Mouse (Mus musculus) heart, adult 11 months (tissue): Measurements from ENCODE around the gene Nxpe5.

ENCODE experiments used
- DNase-seq: peaks from one replicate; pipeline ENCODE4 v3.0.0; 2022

Nxpe5 gene

DNA sequence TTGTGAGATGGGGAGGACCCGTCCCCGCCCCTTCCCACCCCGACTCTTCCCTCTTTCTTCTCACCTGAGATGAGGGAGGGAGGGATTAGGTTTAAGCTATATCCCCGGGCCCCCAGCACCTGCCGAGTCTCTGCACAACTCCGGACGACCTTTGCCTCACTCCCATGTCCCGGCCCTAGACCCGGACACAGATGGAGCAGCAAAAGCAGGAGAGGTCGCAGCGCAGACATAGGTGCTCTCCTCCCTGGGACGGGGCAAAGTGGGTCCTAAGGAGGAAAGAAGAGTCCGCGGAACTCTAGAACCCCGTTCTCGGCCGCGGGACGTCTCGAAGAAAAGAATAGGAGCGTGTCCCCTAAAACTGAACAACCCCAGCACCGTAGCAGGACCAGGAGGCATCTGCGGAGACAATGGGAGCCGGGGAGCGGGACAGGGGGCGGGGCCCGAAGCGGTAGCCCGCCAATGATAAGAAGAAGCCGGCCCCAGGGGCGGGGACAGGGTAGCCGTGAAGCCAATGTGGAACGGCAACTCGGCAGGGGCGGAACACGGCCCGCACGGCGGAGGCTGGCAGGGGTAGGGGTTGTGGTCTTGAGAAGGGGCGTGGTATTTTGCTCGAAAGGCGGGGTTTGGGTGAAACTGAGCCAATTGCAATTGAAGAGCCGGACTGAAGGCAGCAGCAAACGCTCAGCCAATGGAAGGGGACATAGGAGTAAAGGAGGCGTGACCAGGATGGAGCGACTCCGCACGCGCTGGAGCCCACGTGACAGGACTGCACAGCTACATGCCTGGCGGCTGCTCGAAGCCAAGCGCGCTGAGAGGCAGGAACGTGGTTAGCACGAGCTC lies 54.1 kb downstream of the Nxpe5 start, which contains the start of the genes Gm43720, Gpc2 and Stag3:
TSS of gene Gm43720 (minus strand) at position 374 of the 840 bp plus-strand sequence.
TSS of gene Gpc2 (minus strand) at position 421 of the 840 bp plus-strand sequence.
TSS of gene Stag3 (plus strand) at position 656 of the 840 bp plus-strand sequence.
- DNase-seq = peak; percentile 99

DNA sequence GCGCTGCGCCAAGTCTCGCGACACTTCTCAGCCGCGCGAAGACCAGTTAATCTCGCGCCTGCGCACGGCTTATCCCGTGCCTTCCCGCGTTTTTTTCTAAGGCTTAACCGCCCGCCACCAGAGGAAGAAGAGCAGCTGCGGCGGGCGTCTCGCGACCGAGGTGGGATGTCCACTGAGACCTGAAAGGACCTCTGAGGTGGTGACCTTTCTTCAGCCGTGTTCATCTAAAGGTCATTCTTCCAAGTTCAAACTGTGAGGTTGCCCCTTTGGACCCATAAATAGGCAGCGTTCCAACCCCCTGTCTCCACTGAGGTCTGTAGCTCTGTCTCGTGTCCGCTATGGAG lies 54.7 kb downstream of the Nxpe5 start:
- no peak for DNase-seq

GRCm38 (mm10) chr5:138280829-138281228 lies 55.1 kb downstream of the Nxpe5 start:
- peak; percentile 67 for DNase-seq

GRCm38 (mm10) chr5:138281798-138282197 lies 56.1 kb downstream of the Nxpe5 start:
- DNase-seq = peak; percentile 73

DNA sequence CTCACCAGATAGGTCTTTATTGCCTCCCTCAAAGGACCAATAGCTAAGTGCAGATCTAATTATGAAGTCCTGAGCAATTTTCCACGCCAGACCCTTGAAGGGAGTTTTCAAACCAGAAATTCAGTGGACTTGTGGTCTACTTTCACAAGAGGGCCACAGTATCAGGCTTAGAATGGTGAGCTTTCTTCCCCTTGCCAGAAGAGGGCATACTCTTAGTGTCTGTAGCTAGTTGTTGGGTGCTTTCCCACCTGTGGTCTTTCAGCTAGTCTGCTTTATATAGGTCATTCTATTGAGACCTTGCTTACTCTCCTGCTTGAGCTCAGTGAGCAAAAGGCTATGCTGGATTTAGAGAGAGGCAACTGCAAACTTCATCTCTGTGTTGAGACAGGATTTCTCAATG lies 57.8 kb downstream of the Nxpe5 start:
- DNase-seq = peak; percentile 40

DNA sequence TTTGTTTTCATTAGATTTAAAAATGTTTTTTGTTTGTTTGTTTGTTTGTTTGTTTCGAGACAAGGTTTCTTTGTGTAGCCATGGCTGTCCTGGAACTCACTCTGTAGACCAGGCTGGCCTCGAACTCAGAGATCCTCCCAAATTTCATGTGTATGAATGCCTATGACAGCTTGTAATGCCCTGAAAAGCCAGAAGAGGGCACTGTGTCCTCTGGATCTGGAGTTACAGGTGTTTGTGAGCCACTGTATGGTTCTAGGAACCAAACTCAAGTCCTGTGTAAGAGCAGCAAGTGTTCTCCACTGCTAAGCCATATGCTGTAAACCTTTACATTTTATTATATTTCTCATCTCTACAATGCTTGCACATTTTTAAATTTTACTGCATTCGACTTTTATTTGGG lies 62.2 kb downstream of the Nxpe5 start:
- no peak for DNase-seq

- no peak for DNase-seq
Measured at GRCm38 (mm10) chr5:138291638-138292037, 65.9 kb downstream of the Nxpe5 start.

GRCm38 (mm10) chr5:138294158-138294557 lies 68.5 kb downstream of the Nxpe5 start:
- DNase-seq = no peak

DNA sequence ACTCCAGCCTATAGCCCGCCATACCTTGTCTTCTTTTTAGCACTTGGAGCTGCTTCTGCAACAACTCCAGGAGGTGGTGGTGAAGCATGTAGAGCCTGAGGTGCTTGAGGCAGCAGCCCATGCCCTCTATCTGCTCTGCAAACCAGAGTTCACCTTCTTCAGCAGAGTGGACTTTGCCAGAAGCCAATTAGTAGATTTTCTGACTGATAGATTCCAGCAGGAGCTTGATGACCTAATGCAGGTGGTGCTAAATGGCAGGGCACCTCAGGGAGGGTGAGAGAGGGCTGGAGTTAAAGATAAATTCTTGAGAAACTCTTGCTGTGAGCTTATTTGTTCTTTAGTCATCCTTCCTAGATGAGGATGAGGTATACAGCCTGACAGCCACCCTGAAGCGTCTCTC lies 73.9 kb downstream of the Nxpe5 start:
- peak; percentile 54 for DNase-seq
